Mouse (Mus musculus) bone marrow, adult 2 months (tissue): Measurements from ENCODE around the gene Vstm2l. TPM values are rescaled to one million over a fixed set of nuclear protein-coding genes. Genes with fewer than 3 reads are reported as not detected.

Experiments used
- H3K27ac ChIP-seq: fragments of 200-500 bp; 2 replicates; pipeline ENCODE4 v1.5.1; 2012; ENCODE audit warnings: low read depth, mild to moderate bottlenecking, control low read depth, inconsistent platforms, low read length; ENCODE audit not compliant: control insufficient read depth, poor library complexity, insufficient read depth
- H3K4me1 ChIP-seq: fragments of 200-500 bp; 2 replicates; pipeline ENCODE4 v1.6.1; 2011; ENCODE audit warnings: low read length; ENCODE audit not compliant: control insufficient read depth, insufficient read depth
- H3K4me3 ChIP-seq: fragments of 200-500 bp; replicated peaks from 2 replicates; pipeline ENCODE3; 2011; ENCODE audit warnings: mild to moderate bottlenecking, low read depth, low read length, control low read depth; ENCODE audit not compliant: control insufficient read depth
- CTCF ChIP-seq: fragments of 200-500 bp; IDR thresholded peaks from 2 replicates; pipeline ENCODE4 v1.5.1; 2011; ENCODE audit warnings: low read length, control low read depth; ENCODE audit not compliant: control insufficient read depth, insufficient read depth
- POLR2A ChIP-seq: fragments of 200-500 bp; IDR thresholded peaks from 2 replicates; pipeline ENCODE4 v1.6.1; 2011; ENCODE audit warnings: low read depth, mild to moderate bottlenecking, control low read depth, low read length, borderline replicate concordance; ENCODE audit not compliant: control insufficient read depth
- WGBS: fragments of 180-500 bp; shearing (Covaris S2); methylation state at CpG from one replicate; pipeline ENCODE4 v1.1.7; 2018; 5-methylcytosine and 5-hydroxymethylcytosine counted together
- polyA plus RNA-seq: library from polyadenylated mRNA; stranded (reverse); fragments of >200 nt; gene quantifications from 2 replicates; pipeline ENCODE4 v1.2.4, GENCODE M21; 2011; ENCODE audit warnings: low replicate concordance; ENCODE audit not compliant: missing spikeins, insufficient read depth, insufficient read length

The Vstm2l gene
- polyA plus RNA-seq, 1 experiment: not detected

- Histone ChIP-seq H3K4me3 (no peak overlapping the region), H3K4me1 (no peaks in the 10 kb centered on the region; the same call in 1 of the 2 replicates), H3K27ac (no peak overlapping the region)
- no peak for TF ChIP-seq POLR2A
- TF ChIP-seq CTCF: no peak
- WGBS: 7% methylated on average over 23 of the region's 23 CpGs
Measured at GRCm38 (mm10) chr2:157974604-157975501, 60.4 kb downstream of the Vstm2l start.

DNA sequence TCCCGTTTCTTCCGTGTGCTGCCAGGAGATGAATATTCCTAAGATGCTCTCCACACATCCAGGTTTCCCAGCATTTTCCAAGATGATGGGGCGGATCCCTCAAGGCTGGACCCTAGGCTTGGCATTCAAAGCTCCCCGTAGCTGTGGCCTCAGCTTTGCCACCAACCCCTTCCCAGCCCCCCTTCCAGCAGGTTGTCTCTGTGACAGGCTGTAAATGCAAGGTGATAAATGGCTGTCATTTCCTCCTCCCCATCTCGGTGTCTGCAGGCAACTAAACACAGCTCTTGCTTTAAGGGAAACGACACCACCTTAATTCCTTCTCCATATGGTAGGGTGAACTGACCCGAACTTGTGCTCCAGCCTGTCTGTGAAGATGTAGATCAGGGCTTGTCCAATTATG lies 61.1 kb downstream of the Vstm2l start:
- no peak overlapping the region for H3K4me3 ChIP-seq
- WGBS: 7% methylated on average over 7 of the region's 7 CpGs
- H3K27ac ChIP-seq: no peak overlapping the region
- TF ChIP-seq POLR2A (no peak), CTCF (no peak)
- H3K4me1 ChIP-seq: no peaks in the 10 kb centered on the region; the same call in 1 of the 2 replicates

- H3K4me1 ChIP-seq: no peaks in the 10 kb centered on the region
- 73% methylated on average over 5 of the region's 5 CpGs for WGBS
- H3K27ac ChIP-seq: no peak overlapping the region
- TF ChIP-seq CTCF: no peak
- no peak for TF ChIP-seq POLR2A
- no peak overlapping the region for H3K4me3 ChIP-seq
Measured at GRCm38 (mm10) chr2:157979241-157979640, 64.8 kb downstream of the Vstm2l start.

DNA sequence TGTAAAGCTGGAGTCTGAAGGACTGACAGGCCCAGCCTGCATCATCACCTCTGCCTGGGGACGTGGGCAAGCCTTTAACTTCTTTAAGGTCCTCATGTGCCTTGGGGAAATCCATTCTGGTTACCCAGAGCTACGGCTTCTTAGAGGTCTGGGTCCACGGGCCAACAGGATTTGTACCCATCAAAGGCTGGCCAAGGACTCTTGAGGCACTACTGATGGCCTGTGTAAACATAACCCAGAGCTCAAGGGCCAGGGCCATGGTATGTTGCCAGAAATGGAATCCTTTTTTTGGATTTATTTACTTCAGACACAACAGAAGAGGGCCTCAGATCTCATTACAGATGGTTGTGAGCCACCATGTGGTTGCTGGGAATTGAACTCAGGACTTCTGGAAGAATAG lies 68.3 kb downstream of the Vstm2l start:
- TF ChIP-seq POLR2A (no peak), CTCF (no peak)
- H3K4me3 ChIP-seq: no peak overlapping the region
- 90% methylated on average over 3 of the region's 3 CpGs for WGBS
- no peaks in the 10 kb centered on the region for H3K4me1 ChIP-seq
- no peak overlapping the region for H3K27ac ChIP-seq

DNA sequence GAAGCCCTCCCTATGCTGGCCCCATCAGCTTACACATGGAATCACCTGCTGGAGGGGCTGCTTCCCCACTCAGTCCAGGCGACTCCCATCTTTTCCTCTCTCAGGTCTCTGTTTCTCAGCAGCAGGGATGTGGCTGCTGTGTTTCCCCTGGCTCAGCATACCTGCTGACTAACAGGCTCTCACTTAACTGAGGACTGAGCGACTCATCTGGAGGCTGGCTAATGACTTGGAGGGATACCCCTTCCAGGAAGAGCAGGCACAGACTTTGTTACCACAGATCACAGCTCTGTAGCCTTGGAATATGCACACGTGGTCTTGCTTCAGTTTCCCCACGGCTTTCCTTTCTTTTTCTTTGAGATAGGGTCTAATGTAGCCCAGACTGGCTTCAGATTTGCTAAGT lies 68.8 kb downstream of the Vstm2l start:
- 89% methylated on average over 4 of the region's 4 CpGs for WGBS
- no peak overlapping the region for H3K27ac ChIP-seq
- TF ChIP-seq CTCF: no peak
- no peak for TF ChIP-seq POLR2A
- no peak overlapping the region for H3K4me3 ChIP-seq
- H3K4me1 ChIP-seq: no peaks in the 10 kb centered on the region

DNA sequence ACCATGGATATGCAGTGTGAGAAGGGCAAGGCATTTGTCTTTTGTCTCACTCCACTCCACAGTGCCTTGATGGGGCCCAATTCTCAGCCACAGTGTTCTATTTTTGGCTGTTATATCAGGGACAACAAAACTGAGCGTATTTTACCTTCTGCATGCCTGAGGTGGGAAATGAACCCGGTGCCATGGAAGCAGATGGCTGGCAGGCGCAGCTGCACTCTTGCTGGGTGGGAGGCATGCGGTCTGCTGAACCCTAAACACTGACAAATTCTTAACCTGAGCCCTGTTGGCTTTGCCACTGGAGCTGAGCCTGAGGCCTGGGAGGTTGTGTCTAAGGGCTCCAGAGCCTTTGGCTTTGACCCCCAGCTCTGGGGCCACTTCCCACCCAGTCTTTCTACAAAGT lies 71.2 kb downstream of the Vstm2l start:
- Histone ChIP-seq H3K4me1 (peaks cover 1% of the 10 kb centered on the region; the same call in 1 of the 2 replicates), H3K4me3 (no peak overlapping the region), H3K27ac (no peak overlapping the region)
- WGBS: 84% methylated on average over 4 of the region's 4 CpGs
- TF ChIP-seq CTCF (no peak), POLR2A (no peak)

GRCm38 (mm10) chr2:157986235-157986634 lies 71.8 kb downstream of the Vstm2l start:
- 83% methylated on average over 6 of the region's 6 CpGs for WGBS
- no peak overlapping the region for H3K27ac ChIP-seq
- peaks cover 1% of the 10 kb centered on the region; the same call in 1 of the 2 replicates for H3K4me1 ChIP-seq
- TF ChIP-seq CTCF: no peak
- TF ChIP-seq POLR2A: no peak
- no peak overlapping the region for H3K4me3 ChIP-seq

DNA sequence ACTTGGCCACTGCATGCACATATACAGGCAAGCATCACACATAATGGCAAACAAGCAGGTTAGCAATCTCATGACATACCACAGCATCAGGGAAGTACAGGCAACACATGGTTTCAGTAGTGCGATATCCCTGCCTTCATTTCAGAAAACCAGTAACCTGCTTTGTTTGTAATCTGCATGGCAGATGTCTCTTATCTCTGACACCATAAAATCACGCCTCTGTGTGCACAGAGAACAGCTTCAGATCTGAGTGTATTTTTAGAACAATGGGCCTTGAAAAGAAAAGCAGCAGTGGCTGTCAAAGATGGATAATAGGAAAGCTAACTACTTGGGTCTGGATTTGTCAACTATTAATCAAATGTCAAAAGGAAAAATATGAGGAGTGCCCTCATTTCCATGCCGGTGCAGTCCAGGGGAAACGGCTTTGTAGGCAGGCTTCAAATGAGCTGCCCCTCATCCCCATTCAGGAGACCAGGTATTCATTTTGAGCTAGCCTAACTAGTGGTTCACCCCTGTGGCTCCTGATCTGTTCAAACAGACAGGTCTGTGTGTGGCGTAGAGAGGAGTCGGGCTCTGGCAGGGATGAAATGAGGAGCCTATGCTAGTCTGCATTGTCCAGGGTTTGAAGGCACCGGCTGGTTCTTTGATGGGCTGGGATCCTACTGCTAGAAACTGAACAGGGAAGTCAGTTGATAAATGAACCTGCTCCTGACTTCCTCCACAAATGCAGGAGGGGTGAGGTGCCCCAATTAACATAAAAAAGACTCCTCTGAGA lies 74.2 kb downstream of the Vstm2l start:
- TF ChIP-seq POLR2A: no peak
- TF ChIP-seq CTCF: no peak
- WGBS: 82% methylated on average over 7 of the region's 7 CpGs
- no peak overlapping the region for H3K4me3 ChIP-seq
- no peak overlapping the region for H3K27ac ChIP-seq
- peaks cover 1% of the 10 kb centered on the region; the same call in 1 of the 2 replicates for H3K4me1 ChIP-seq

- 81% methylated on average over 2 of the region's 2 CpGs for WGBS
- TF ChIP-seq POLR2A (no peak), CTCF (0 out of 2 replicates have a peak, but pooled peaks have one; percentile 25)
- Histone ChIP-seq H3K4me1 (peaks cover 1% of the 10 kb centered on the region; the same call in 1 of the 2 replicates), H3K27ac (no peak overlapping the region), H3K4me3 (no peak overlapping the region)
Measured at GRCm38 (mm10) chr2:157989946-157990345, 75.5 kb downstream of the Vstm2l start.
